Mouse (Mus musculus): ENCODE results near the gene Nps. TPM values are rescaled to one million over a fixed set of nuclear protein-coding genes. Genes with fewer than 3 reads are reported as not detected.
"Not testable (repeated sequence)": the region's sequence is repeated elsewhere in the genome, so short reads cannot be mapped to it uniquely, and the experiment has no call there.

The Nps gene
- polyA plus RNA-seq (2017; shearing (Covaris generic)) = not detected

DNA sequence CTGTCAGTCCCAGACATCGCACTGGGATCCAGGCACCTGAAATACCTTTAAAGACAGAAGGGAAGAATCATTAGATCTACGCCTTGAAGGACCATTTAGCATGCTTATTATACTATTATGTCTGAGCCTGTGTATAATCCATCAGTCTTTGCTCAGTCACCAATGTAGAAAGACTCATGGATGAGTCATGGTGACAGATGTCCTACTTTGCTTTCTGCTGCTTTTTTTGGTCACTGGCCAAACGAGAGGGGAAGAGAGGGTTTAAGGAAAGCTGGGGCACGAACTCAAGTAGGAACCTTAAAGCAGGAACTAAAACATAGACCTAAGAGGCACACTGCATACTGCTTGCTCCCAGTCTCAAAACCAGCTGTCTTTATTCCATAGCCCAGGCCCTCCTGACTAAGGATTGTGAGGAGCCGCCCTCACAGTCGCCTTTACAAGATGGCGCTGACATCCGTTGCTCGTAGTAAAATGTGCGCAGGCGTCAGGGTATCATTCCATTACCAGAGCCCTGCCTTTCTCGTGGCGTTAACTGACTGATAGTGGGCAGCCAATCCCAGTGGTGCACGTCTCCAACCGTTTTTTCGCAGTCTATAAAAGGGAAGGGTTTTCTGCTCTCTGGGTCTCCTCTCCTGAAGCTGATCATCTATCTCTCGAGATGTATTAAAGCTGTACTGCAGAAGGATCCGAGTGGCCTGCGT is at the start of gene Nps:
Nps (plus strand) TSS at position 651 of the 701 bp plus-strand sequence.
- ATAC-seq = not testable (repeated sequence)

GRCm38 (mm10) chr7:135208947-135209567 is 49.4 kb upstream of the Nps start:
- ATAC-seq = no peak

- no peak for ATAC-seq
Measured at GRCm38 (mm10) chr7:135210296-135210695, 48.2 kb upstream of the Nps start.

- ATAC-seq = no peak
Measured at GRCm38 (mm10) chr7:135210831-135211230, 47.7 kb upstream of the Nps start.

- no peak for ATAC-seq
Measured at GRCm38 (mm10) chr7:135212505-135212904, 46.0 kb upstream of the Nps start.

- no peak for ATAC-seq
Measured at GRCm38 (mm10) chr7:135221475-135221874, 37.0 kb upstream of the Nps start.

DNA sequence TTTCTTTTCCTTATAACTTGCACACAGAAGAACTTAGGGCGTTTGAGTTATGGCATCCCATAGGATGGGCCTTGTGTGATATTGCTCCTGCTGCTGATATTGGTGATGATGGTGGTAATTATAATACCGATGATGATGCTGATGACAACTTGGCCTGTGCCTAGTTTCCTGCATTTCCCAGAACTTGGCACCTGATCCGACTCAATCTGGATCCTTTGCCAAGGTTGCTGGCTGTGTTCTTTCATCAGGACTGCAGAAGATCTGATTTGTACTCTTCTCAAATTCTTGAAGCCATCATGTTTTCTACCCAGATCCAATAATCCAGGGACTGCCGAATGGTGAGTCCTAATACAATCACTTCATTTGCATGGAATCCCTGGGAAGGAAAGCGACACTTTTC is 32.5 kb upstream of the Nps start:
- ATAC-seq = no peak

DNA sequence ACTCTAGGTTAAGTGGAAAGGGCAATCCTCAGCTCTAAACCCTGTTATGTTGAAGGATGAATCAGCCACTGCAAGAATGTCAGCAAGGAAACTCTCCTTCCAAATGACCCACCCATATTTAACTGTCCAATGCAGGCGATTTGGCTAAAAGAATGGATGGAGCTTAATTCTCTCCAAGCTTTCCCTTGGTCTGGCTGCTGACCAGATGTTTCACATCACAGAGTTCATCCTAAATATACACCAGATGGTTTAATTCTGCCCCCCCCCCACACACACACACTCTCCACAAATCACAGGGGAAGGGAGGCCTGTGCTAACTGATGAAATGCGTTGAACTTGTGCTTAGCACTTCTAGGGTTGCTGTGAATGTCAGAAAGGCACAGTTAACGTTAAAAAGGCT is 21.4 kb upstream of the Nps start:
- ATAC-seq = no peak

- no peak for ATAC-seq
Measured at GRCm38 (mm10) chr7:135239441-135239840, 19.1 kb upstream of the Nps start.

DNA sequence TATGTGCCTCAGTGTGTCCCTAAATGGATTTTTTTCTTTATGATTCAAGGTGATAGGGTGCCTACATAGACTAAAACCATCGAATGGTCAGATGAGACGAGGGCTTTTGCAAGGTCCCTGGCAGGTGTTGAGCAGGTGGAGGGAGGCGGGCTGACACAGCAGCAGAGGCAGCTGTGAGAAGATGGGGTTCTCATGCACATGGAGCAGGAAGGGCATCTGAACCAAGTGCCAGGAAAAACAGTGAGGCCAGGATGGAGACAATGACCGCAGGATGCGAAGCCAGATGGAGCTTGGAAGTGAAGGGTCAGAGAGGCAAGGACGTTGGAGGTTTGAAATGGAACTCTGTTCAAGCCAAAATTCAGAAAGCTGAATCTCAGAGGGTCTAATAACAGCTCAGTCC is 18.5 kb upstream of the Nps start:
- ATAC-seq = no peak

DNA sequence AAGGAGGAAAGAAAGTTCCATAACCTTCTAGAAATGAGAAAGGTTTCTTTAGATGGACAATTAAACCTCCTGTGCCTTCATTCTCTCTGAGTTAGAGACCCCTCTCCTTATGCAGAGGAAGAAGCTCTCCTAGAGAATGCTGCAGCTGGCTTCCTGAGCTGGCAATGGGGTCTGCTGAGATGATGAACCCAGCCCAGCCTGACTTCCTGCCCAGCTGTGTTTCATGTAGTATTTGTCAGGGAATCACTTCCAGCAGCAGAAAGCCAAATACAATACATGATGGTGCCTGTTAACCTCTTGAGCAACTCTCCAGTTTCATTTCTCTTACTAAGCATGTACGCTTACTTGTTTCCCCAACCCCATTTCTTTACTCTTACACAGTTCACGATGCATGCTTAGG is 17.9 kb upstream of the Nps start:
- no peak for ATAC-seq

GRCm38 (mm10) chr7:135244171-135244880 is 14.2 kb upstream of the Nps start:
- no peak for ATAC-seq

- no peak for ATAC-seq
Measured at GRCm38 (mm10) chr7:135246386-135246785, 12.1 kb upstream of the Nps start.

DNA sequence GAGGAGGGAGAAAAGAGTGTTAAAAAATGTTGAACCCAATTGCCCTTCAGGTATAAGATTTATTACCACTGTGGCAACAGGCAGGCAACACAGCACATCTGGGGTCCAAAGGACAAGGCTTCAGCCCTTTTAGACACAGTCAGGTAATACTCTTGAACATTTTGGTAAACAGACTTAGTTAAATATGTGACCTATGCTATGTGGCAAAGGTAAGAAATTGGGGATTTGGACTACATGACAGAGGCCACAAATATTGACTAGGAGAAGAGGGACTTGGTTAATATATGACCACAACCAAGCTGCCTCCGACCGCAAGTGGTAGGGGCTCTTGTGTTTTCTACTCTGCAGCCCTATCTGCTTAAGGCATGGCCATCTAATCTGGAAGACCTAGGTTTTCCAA is 5.3 kb upstream of the Nps start:
- ATAC-seq = no peak

DNA sequence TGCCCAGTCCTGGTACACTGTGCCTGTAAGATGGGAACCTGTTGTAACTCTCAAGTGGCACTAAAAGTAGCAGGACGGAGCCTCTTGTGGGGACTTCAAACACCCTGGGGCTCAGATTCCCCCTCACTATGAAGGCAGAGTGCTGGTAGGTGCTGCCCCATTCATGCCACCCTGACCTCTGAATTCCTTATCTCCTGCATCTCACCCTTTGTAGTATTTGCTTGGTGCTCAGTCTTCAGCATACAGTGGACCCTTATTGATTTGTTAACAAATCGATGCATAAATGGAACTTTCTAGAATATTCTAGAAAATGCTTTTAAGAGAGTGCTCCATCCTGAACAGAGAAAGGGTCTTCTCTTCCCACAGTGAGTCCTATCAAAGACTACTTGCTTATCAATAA is 4.1 kb upstream of the Nps start:
- no peak for ATAC-seq

- ATAC-seq = no peak
Measured at GRCm38 (mm10) chr7:135271011-135271410, 12.5 kb downstream of the Nps start.

DNA sequence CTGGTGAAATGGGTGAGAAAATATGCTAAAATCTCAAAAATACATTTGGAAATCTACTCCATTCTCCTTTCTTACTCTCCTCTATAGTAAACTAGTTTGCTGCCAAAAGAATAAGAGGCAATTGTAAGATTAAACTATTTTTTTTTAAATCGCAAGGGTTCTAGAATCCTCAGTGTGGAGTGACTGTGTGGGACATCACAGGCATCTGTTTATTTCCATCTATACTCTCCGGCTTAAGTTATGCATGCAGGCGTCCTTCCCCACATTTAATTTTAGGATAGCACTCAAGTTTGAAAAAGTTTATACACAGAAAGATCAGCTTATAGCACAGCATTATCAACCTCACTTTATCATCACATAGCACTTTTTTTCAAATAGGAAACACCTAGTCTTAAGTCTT is 24.7 kb downstream of the Nps start:
- no peak for ATAC-seq

DNA sequence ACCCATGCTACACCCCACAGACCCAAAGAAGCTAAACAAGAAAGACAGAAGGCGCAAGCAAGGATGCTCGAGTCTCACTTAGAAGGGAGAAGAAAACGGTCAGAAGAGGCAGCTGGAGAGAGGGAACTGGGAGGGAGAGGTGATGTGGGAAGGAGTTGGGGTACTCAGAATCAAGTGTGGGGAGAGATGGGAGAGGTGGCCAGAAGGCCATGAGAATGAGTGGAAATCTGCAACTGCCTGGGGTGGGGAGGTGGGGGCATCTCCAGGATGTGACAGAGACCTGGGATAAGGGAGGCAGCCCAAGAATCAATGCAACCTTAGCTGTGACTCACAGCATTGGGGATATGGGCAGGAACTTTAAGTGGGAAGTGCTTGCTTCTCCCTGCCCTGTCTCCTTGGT is 31.5 kb downstream of the Nps start:
- no peak for ATAC-seq

DNA sequence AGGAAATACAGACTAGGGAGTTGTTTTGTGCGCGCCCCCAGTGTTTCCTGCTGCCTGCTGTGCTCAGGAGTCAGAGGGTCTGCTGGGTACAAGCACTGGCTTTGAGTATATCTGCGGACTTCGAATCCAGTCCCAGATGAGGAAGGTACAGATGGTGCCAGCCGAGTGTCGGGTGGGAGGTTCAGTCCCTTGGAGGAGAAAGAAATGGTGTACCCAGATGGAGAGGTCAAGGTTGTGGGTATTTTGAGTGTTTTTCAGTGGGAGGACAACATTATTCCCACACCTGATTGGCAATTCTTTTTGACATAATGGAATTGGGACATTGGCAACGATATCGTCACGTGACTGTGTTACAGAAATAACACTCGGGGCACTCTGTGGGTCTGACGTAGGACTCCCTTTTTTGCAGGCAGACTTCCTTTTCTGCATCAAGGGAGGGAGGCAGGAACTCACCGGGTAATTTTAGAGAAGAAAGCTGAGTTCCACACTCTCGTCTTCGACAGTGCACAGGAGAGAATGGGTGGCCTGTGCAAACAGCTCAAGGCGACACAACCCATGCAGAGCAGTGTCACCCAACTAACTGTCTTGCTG is 33.2 kb downstream of the Nps start:
- no peak for ATAC-seq

DNA sequence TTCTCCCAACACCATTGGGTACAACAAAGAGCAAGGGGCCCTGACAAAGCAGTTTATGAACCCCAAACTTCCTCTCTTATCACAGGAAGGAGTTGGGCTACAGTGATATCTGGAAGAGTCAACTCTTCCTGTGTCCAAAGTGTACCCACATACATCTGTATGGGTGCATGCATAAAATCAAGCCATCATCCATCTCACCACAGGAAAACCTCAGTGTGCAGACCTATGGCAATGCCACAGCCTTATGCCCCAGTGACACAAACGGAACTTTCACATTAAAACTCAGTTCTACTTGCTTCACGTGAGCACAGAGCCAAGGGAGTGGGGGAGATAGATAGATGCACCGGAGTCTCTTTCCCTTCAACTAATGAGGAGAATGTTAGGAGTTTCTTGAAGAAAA is 36.0 kb downstream of the Nps start:
- no peak for ATAC-seq

DNA sequence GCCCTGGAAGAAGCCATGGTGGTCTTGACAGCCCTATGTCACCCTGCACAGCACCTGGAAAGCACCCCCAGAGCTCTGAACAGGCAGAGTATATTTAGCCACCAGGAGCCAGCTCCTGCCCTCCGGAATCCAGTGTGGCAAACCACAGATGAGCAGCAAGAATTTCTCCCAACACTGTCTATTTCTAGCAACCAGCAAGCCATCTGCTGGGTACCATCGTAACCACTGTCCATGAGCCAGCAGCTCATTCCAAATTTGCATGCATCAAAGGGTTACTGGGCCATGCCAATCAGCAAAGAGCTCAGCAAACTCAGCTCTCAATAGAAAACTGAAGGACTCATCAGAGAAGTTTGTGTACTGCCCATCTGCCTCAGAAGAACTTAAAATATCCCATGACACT is 46.0 kb downstream of the Nps start:
- no peak for ATAC-seq

Data from activated CD4-positive, CD25-positive, alpha-beta regulatory T cell, adult 4 months (primary cell).